Mouse (Mus musculus): ENCODE data around the gene Nedd9. TPM values are rescaled to one million over a fixed set of nuclear protein-coding genes. Genes with fewer than 3 reads are reported as not detected.

Gene Nedd9
- total and polyA plus RNA-seq, 3 experiments: 41.3 to 48.7 (median 42.5) TPM

DNA sequence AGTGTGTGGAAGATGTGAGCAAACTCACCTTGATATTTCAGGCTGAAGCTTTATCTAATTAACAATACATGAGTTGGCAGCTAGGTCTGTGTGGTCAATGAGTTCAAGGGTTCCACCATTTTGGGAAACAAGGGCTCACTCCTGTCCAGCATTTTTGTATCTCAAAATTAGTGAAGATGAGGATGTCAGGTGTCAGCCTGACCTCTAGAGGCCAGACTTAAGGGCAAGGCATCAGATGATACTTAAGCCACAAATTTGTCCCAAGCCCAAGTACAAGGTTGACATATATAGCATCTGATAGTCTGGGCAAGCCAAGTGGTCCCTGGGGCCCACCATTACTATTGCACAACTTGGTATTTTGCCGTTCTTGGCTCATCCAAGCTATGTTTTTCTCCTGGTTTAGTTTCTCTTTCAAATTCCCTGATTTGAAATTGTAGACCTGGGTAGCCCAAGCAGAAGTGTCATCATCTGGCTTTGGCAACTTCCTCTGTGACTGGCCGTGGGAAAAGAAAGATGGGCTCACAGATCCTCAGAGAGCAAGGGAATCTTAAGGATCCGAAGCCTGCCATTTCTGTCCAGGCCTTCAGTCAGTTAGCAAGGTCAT lies 27.4 kb downstream of the Nedd9 start:
- no peaks in the 10 kb centered on the region for H3K9me3 ChIP-seq (replicated peaks; ENCODE audit: low read length)
- no peaks in the 10 kb centered on the region; the same call in none of the 2 replicates for H3K79me2 ChIP-seq (replicated peaks; ENCODE audit: control insufficient read depth, extremely low read depth, insufficient read depth, poor library complexity, severe bottlenecking)
- peaks cover 7 to 60% of the 10 kb centered on the region in 2 experiments; a peak in 3 of 4 replicates for H3K4me1 ChIP-seq (ENCODE audit: control insufficient read depth in 1 of 2, insufficient read depth in 2 of 2)
- H3K36me3 ChIP-seq (replicated peaks in 1 of 2; ENCODE audit: control insufficient read depth in 1 of 2, insufficient read depth in 1 of 2, low read length in 1 of 2): peaks cover 31 to 80% of the 10 kb centered on the region in 2 experiments
- no peak overlapping the region for H3K27ac ChIP-seq (ENCODE audit: insufficient read depth, low read depth)
- no peaks in the 10 kb centered on the region for H3K27me3 ChIP-seq (replicated peaks)
- H3K9ac ChIP-seq (ENCODE audit: insufficient read depth, low read depth): no peak overlapping the region
- no peak overlapping the region for H3K4me2 ChIP-seq (ENCODE audit: insufficient read depth, low read depth, poor library complexity, severe bottlenecking)
- DNase-seq (ENCODE audit: extremely low read depth): no peak
- in situ Hi-C loops (cut with MboI; ENCODE audit: low pct_ligation_motif_present, low pct_unique_long_range_greater_than_20kb, low sequenced_read_pairs) (loop anchor here (10.0 kb wide), 1 partner anchor 155 kb away; no protein-coding TSS in a partner anchor), dilution Hi-C loops (cut with MboI; ENCODE audit: extremely low pct_ligation_motif_present, extremely low pct_unique_long_range_greater_than_20kb, low sequenced_read_pairs) (no loop called here)
- H3K4me3 ChIP-seq (replicated peaks in 1 of 3; ENCODE audit: low read depth in 2 of 3, low read length in 2 of 3, poor library complexity in 1 of 3): no peak overlapping the region
- TF ChIP-seq ZC3H11A (IDR thresholded peaks at IDR 0.05; ENCODE audit: low read depth, low read length) (peak; percentile 75), CTCF (conservative IDR thresholded peaks at IDR 0.05 in 1 of 2, IDR thresholded peaks at IDR 0.05 in 1 of 2; ENCODE audit: low read depth in 2 of 2, low read length in 2 of 2) (peak in 1 of 2 experiments; percentile 83; a peak in 2 of 4 replicates), ELF1 (IDR thresholded peaks at IDR 0.05; ENCODE audit: low read depth, low read length) (0 out of 2 replicates have a peak, but pooled peaks have one; percentile 16), RAD21 (IDR thresholded peaks at IDR 0.05; ENCODE audit: low read depth, low read length) (peak; percentile 82), ZMIZ1 (IDR thresholded peaks at IDR 0.05; ENCODE audit: low read depth, low read length) (no peak), RCOR1 (conservative IDR thresholded peaks at IDR 0.05; ENCODE audit: low read depth, low read length) (no peak), IRF4 (IDR thresholded peaks at IDR 0.05; ENCODE audit: low read depth, low read length) (0 out of 2 replicates have a peak, but pooled peaks have one; percentile 28), MAFK (IDR thresholded peaks at IDR 0.05; ENCODE audit: insufficient replicate concordance, low read length) (0 out of 2 replicates have a peak, but pooled peaks have one; percentile 18), MXI1 (IDR thresholded peaks at IDR 0.05; ENCODE audit: low read depth, low read length) (no peak), SIN3A (IDR thresholded peaks at IDR 0.05; ENCODE audit: low read length) (peak; percentile 30; the same call in 1 of the 2 replicates), SMC3 (IDR thresholded peaks at IDR 0.05; ENCODE audit: low read depth, low read length) (peak; percentile 88), NELFE (IDR thresholded peaks at IDR 0.05; ENCODE audit: low read depth, low read length) (peak; percentile 67; the same call in 1 of the 2 replicates), JUND (conservative IDR thresholded peaks at IDR 0.05; ENCODE audit: low read depth, low read length) (0 out of 2 replicates have a peak, but pooled peaks have one; percentile 27)

GRCm38 (mm10) chr13:41458709-41459108 lies 28.5 kb downstream of the Nedd9 start:
- dilution Hi-C loops (cut with MboI; ENCODE audit: extremely low pct_ligation_motif_present, extremely low pct_unique_long_range_greater_than_20kb, low sequenced_read_pairs) (no loop called here), in situ Hi-C loops (cut with MboI; ENCODE audit: low pct_ligation_motif_present, low pct_unique_long_range_greater_than_20kb, low sequenced_read_pairs) (loop anchor here (10.0 kb wide), 1 partner anchor 154 kb away; no protein-coding TSS in a partner anchor)
- H3K27me3 ChIP-seq (replicated peaks): no peaks in the 10 kb centered on the region
- H3K9me3 ChIP-seq (replicated peaks; ENCODE audit: low read length): no peaks in the 10 kb centered on the region
- H3K4me3 ChIP-seq (replicated peaks in 1 of 3; ENCODE audit: low read depth in 2 of 3, low read length in 2 of 3, poor library complexity in 1 of 3): no peak overlapping the region
- H3K4me2 ChIP-seq (ENCODE audit: insufficient read depth, low read depth, poor library complexity, severe bottlenecking): no peak overlapping the region
- no peak overlapping the region for H3K9ac ChIP-seq (ENCODE audit: insufficient read depth, low read depth)
- peaks cover 29 to 84% of the 10 kb centered on the region in 2 experiments for H3K36me3 ChIP-seq (replicated peaks in 1 of 2; ENCODE audit: control insufficient read depth in 1 of 2, insufficient read depth in 1 of 2, low read length in 1 of 2)
- peaks cover 12 to 71% of the 10 kb centered on the region in 2 experiments for H3K4me1 ChIP-seq (ENCODE audit: control insufficient read depth in 1 of 2, insufficient read depth in 2 of 2)
- no peak overlapping the region for H3K27ac ChIP-seq (ENCODE audit: insufficient read depth, low read depth)
- DNase-seq (ENCODE audit: extremely low read depth): no peak
- peaks cover 2% of the 10 kb centered on the region for H3K79me2 ChIP-seq (replicated peaks; ENCODE audit: control insufficient read depth, extremely low read depth, insufficient read depth, poor library complexity, severe bottlenecking)
- TF ChIP-seq ZC3H11A (IDR thresholded peaks at IDR 0.05; ENCODE audit: low read depth, low read length) (no peak), IRF4 (IDR thresholded peaks at IDR 0.05; ENCODE audit: low read depth, low read length) (no peak), E2F4 (IDR thresholded peaks at IDR 0.05; ENCODE audit: insufficient replicate concordance, low read depth, low read length) (no peak), PAX5 (IDR thresholded peaks at IDR 0.05; ENCODE audit: low read length) (no peak), TBP (conservative IDR thresholded peaks at IDR 0.05; ENCODE audit: low read depth, low read length) (no peak), JUN (IDR thresholded peaks at IDR 0.05; ENCODE audit: insufficient read depth, low read depth, low read length) (no peak), MAFK (IDR thresholded peaks at IDR 0.05; ENCODE audit: insufficient replicate concordance, low read length) (no peak)
